ENCODE assay signal across 8 mouse cellular contexts in the genomic region with DNA sequence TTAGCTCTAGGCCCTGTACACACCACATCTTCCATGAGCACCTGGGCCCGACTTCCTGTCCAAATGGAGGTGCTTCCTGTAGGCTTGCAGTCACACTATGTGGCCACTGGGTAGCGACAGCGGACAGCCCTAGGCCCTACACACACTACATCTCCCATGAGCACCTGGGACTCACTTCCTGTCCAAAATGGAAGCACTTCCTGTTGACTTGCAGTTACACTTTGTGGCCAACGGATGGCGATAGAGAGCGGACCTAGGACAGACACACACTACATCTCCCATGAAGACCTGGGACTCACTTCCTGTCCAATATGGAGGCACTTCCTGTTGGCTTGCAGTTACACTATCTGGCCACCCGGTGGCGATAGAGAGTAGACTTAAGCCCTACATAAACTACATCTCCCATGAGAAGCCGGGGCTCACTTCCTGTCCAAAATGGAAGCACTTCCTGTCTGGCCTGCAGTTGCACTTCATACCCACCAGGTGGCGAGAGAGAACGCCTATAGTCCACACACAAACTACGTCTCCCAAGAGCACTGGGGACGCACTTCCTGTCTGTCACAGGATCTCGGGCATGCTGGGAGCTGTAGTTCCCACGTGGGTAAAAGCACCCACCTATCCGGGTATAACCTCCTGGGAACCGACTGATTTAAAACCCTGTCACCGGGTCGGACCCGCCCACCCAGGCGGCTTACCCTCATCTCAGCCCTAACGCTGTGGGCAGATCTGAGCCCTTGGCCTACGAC.
A peak's percentile ranks its signal among the peaks of the same experiment; 100 is the strongest.
DNase-seq lines count a peak whose midpoint lies in the region; ATAC-seq and TF ChIP-seq lines count a peak whose summit lies in the region.

No protein-coding gene starts in this region.

- H3K27me3 ChIP-seq in G1E (ENCODE audit: insufficient read depth, low read length) = no peaks in the 10 kb centered on the region
- no peaks in the 10 kb centered on the region for H3K27me3 ChIP-seq in forebrain, embryonic 16.5 days (replicated peaks; ENCODE audit: control insufficient read depth, insufficient read depth, low read length)
- no peaks in the 10 kb centered on the region for H3K27me3 ChIP-seq in lung, embryonic 14.5 days (ENCODE audit: insufficient read depth, low read length)
- no peaks in the 10 kb centered on the region for H3K27me3 ChIP-seq in thymus, adult 2 months (ENCODE audit: control insufficient read depth, insufficient read depth, low read length)

- H3K9me3 ChIP-seq in G1E (replicated peaks) = peaks cover 6% of the 10 kb centered on the region
- peaks cover 5% of the 10 kb centered on the region; the same call in 1 of the 2 replicates for H3K9me3 ChIP-seq in forebrain, embryonic 16.5 days (ENCODE audit: control insufficient read depth, low read length)
- H3K9me3 ChIP-seq in lung, embryonic 14.5 days (ENCODE audit: low read depth, low read length) = 0 out of 2 replicates have a peak, but pooled peaks cover 3% of the 10 kb centered on the region

- 13% methylated on average over 23 of the region's 23 CpGs for WGBS in forebrain, embryonic 16.5 days
- WGBS in lung, embryonic 14.5 days = 10% methylated on average over 23 of the region's 23 CpGs
- WGBS in olfactory bulb, adult 2 months = 10% methylated on average over 23 of the region's 23 CpGs
- 1% methylated on average over 23 of the region's 23 CpGs for WGBS in thymus, adult 2 months

- H3K9ac ChIP-seq in forebrain, embryonic 16.5 days (replicated peaks; ENCODE audit: low read depth, low read length) = no peak overlapping the region
- no peak overlapping the region for H3K9ac ChIP-seq in lung, embryonic 14.5 days

- ATAC-seq in G1E (ENCODE audit: extremely low read depth, insufficient number of reproducible peaks, low FRiP score, poor library complexity, severe bottlenecking) = peak; percentile 92
- ATAC-seq in forebrain, embryonic 16.5 days = peak; percentile 96
- peak; percentile 97 for ATAC-seq in lung, embryonic 14.5 days (ENCODE audit: insufficient read depth)

- intact Hi-C loops in heart, postnatal 36 days (cut with DNase I) = loop anchor here (2.0 to 10.0 kb wide), 3 partner anchors 149 to 527 kb away; a partner anchor contains a TSS

- peak; percentile 25 for DNase-seq in G1E (ENCODE audit: low spot score)
- DNase-seq in cerebellum, adult 18-20 months = peak; percentile 95 to 96
- DNase-seq in heart, postnatal 36 days = peak; percentile 87 to 88
- peak; percentile 93 to 99 for DNase-seq in layer of hippocampus, adult 2 months (ENCODE audit: low spot score in 2 of 2)
- peak; percentile 96 for DNase-seq in lung, embryonic 14.5 days
- DNase-seq in thymus, adult 2 months = peak; percentile 86

- no peaks in the 10 kb centered on the region for H3K36me3 ChIP-seq in G1E (replicated peaks)
- no peaks in the 10 kb centered on the region for H3K36me3 ChIP-seq in forebrain, embryonic 16.5 days (ENCODE audit: control insufficient read depth, insufficient read depth)
- no peaks in the 10 kb centered on the region for H3K36me3 ChIP-seq in lung, embryonic 14.5 days (ENCODE audit: insufficient read depth)
- H3K36me3 ChIP-seq in thymus, adult 2 months (ENCODE audit: control insufficient read depth, insufficient read depth, low read length) = no peaks in the 10 kb centered on the region

- peak overlapping the region; percentile 49 for H3K4me2 ChIP-seq in forebrain, embryonic 16.5 days (ENCODE audit: low read length)
- peak overlapping the region; percentile 42; the same call in 1 of the 2 replicates for H3K4me2 ChIP-seq in lung, embryonic 14.5 days

- no peak; the same call in none of the 2 replicates for TF ChIP-seq CTCF in G1E (IDR thresholded peaks at IDR 0.05; ENCODE audit: low read depth, low read length)
- TF ChIP-seq CTCF in layer of hippocampus, adult 2 months (conservative IDR thresholded peaks at IDR 0.05) = peak; percentile 87
- TF ChIP-seq CTCF in lung, embryonic 14.5 days (IDR thresholded peaks at IDR 0.05; ENCODE audit: low read depth) = peak; percentile 90
- TF ChIP-seq CTCF in olfactory bulb, adult 2 months (IDR thresholded peaks at IDR 0.05; ENCODE audit: insufficient read depth, low read depth, low read length) = peak; percentile 30; the same call in 1 of the 2 replicates
- TF ChIP-seq CTCF in thymus, adult 2 months (IDR thresholded peaks at IDR 0.05; ENCODE audit: borderline replicate concordance, control insufficient read depth, extremely low read depth, insufficient read depth, low read length, poor library complexity) = peak; percentile 34; the same call in 1 of the 2 replicates

- H3K4me1 ChIP-seq in G1E (ENCODE audit: insufficient read depth, low read depth, low read length) = peaks cover 4% of the 10 kb centered on the region; the same call in 1 of the 2 replicates
- no peaks in the 10 kb centered on the region for H3K4me1 ChIP-seq in forebrain, embryonic 16.5 days (replicated peaks; ENCODE audit: control insufficient read depth, insufficient read depth, low read length)
- no peaks in the 10 kb centered on the region for H3K4me1 ChIP-seq in lung, embryonic 14.5 days (ENCODE audit: insufficient read depth)
- H3K4me1 ChIP-seq in olfactory bulb, adult 2 months (ENCODE audit: control insufficient read depth, insufficient read depth, low read length) = no peaks in the 10 kb centered on the region; the same call in 1 of the 2 replicates
- H3K4me1 ChIP-seq in thymus, adult 2 months (replicated peaks; ENCODE audit: control insufficient read depth, insufficient read depth, low read length) = peaks cover 2% of the 10 kb centered on the region; the same call in 1 of the 2 replicates

- no peak overlapping the region for H3K27ac ChIP-seq in forebrain, embryonic 16.5 days (ENCODE audit: low read length)
- H3K27ac ChIP-seq in layer of hippocampus, adult 2 months = no peak overlapping the region
- H3K27ac ChIP-seq in lung, embryonic 14.5 days (ENCODE audit: low read depth) = no peak overlapping the region
- H3K27ac ChIP-seq in olfactory bulb, adult 2 months (ENCODE audit: insufficient read depth, low read depth, low read length) = no peak overlapping the region
- H3K27ac ChIP-seq in thymus, adult 2 months (ENCODE audit: control insufficient read depth, insufficient read depth, low read length) = no peak overlapping the region

- TF ChIP-seq POLR2A in olfactory bulb, adult 2 months (IDR thresholded peaks at IDR 0.05; ENCODE audit: insufficient read depth, low read depth, low read length) = no peak
- no peak for TF ChIP-seq POLR2A in thymus, adult 2 months (IDR thresholded peaks at IDR 0.05; ENCODE audit: control insufficient read depth, extremely low read depth, insufficient read depth, low read length, poor library complexity)

- no peak overlapping the region; the same call in 1 of the 2 replicates for H3K4me3 ChIP-seq in G1E (ENCODE audit: low read depth, low read length)
- H3K4me3 ChIP-seq in forebrain, embryonic 16.5 days (replicated peaks; ENCODE audit: low read length) = peak overlapping the region; percentile 40
- peak overlapping the region; percentile 54 for H3K4me3 ChIP-seq in layer of hippocampus, adult 2 months
- H3K4me3 ChIP-seq in lung, embryonic 14.5 days (ENCODE audit: low read depth, low read length) = peak overlapping the region; percentile 25
- peak overlapping the region; percentile 43 for H3K4me3 ChIP-seq in olfactory bulb, adult 2 months (ENCODE audit: insufficient read depth, low read depth, low read length)
- no peak overlapping the region for H3K4me3 ChIP-seq in thymus, adult 2 months (ENCODE audit: control insufficient read depth, insufficient read depth, low read length)

Comparison
In these comparisons a context has a peak if more than half of its experiments do, and no peak if none do; other contexts are left out.
1. DNase-seq: peak in every context shown above with its lines; median percentile 96 in layer of hippocampus, adult 2 months; 96 in lung, embryonic 14.5 days; 96 in cerebellum, adult 18-20 months; 88 in heart, postnatal 36 days; 86 in thymus, adult 2 months; 25 in G1E.
2. H3K4me3 ChIP-seq: peak in forebrain, embryonic 16.5 days (single experiment), layer of hippocampus, adult 2 months (single experiment), lung, embryonic 14.5 days (single experiment) and olfactory bulb, adult 2 months (single experiment); none in G1E (single experiment) and thymus, adult 2 months (single experiment).
3. Peak in every context shown above with its lines, with median percentiles within 50 percentile points of each other: ATAC-seq.